Mouse (Mus musculus): ENCODE data around the gene Cuedc2. TPM values are rescaled to one million over a fixed set of nuclear protein-coding genes. Genes with fewer than 3 reads are reported as not detected.

Gene Cuedc2
- total RNA-seq, 2 experiments from 2014 or later: 56.1 to 56.5 TPM

DNA sequence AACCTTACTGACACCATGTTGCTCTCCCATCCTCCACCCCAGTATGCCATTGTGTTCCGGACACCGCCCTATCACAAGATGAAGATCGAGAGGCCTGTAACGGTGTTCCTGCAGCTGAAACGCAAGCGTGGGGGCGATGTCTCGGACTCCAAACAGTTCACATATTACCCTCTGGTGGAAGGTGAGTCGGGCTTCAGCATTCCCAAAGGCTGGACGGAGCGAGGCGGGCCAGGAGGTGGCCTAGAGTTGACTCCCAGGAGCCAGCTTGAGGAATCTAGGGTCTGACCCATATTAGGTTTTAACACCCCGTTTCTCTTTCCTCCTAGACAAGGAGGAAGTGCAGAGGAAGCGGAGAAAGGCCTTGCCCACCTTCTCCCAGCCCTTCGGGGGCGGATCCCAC, 30.2 kb downstream of the Cuedc2 start:
- DNase-seq: peak; percentile 8

DNA sequence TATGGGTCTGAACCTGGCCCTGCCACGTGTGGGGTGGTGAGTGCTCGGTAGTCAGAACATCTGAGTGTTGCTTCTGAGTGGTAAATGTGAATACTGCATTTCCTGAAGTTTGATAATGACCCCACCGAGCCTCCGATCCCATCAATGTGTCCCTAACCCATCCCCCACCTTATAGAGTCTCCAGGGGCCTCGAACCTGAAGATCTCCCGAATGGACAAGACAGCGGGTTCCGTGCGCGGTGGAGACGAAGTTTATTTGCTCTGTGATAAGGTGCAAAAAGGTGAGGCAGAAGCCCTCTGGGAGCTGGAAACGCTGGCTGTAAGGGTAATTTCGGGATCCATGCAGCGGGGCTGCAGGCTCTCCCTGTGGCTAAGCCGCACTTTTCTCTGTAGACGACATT, 30.7 kb downstream of the Cuedc2 start:
- peak; percentile 4 for DNase-seq

DNA sequence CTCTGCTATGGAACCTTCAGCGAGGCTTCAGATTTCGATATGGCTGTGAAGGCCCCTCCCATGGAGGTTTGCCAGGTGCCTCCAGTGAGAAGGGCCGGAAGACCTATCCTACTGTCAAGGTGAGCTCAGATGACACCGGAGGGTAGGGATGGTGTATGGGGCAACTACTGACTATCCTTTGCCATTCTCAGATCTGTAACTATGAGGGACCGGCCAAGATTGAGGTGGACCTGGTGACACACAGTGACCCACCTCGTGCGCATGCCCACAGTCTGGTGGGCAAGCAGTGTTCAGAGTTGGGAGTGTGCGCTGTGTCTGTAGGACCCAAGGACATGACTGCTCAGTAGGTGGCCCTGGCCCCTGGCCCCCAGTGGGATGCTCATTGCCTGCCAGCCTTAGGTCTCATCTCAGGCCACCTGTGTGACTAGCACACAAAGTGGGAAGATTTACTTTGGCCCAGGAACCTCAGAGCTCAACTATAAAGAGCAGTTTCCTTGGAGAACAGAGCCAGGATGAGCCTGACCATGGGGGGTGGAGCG, 31.7 kb downstream of the Cuedc2 start:
- peak; percentile 4 for DNase-seq

DNA sequence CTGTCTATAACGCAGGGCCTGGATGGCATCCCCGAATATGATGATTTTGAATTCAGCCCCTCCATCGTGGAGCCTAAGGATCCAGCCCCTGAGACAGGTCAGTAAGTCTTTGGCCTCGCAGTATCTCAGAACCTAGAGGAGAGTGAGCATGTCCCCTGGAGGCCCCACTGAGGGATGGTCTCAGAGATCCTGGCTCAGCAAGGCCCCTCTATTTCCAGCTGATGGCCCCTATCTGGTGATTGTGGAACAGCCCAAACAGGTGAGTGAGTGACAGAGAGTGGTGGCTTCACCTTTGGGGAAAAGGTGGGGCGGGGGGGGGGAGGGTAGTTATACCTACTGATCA, 32.3 kb downstream of the Cuedc2 start:
- peak; percentile 5 for DNase-seq

DNA sequence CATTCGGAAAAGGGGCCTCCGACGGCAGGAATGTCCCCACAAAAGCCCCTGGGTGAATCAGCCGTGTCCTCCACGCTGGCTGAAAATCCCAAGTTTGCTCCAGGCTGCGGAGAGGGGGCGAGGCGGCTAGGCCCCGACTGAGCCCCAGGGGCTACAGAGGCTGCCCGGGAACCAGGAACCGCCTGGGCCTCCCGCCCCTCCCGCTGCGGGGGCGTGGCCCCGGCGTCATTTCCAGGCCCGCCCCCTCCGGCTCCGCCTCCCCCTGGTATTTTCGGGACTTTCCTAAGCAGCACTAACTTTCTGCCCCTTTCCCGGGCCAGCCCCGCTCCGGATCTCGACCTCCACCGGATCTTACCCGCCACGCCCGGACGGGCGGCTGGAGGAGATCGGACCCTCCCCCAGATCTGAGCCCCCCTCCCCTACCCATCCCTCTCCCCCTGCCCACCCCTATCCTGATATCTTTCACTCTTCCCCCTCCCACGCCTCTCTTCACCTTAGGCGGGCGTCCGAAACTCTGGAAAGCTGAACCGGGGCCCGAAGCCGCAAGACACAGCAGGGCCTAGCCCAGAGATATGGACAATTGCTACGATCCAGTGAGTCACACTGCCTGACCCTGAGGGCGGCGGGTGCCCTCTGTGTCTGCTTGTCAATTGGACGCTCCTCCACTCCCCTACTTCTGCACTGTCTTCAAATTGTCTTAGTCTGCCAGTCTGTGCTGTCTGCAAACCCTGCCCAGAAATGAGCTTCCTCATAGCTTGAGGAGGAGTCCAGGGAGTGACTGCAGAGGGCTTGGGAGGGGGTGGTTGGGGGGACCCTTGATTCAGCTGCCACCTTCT, 32.9 kb downstream of the Cuedc2 start:
- peak; percentile 91 for DNase-seq

DNA sequence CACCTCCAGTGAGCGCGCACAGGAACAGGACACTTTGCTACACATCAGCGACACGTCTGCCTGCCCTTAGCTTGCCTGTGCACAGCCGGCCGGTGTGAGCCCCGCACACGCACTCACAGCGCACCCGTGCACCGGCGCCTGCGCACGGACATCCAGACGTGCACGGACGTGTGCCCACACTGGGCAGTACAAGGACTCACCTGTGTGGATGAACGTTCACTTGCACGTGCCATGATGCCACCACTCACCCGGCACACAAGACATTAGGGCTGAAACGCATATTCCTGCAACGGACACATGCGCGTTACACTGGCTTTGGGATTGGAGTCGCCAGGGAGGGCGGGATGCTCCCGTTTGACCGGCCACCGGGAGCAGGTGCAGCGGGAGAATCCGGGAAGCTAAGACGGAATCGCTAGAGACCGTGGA, 33.6 kb downstream of the Cuedc2 start:
- no peak for DNase-seq

DNA sequence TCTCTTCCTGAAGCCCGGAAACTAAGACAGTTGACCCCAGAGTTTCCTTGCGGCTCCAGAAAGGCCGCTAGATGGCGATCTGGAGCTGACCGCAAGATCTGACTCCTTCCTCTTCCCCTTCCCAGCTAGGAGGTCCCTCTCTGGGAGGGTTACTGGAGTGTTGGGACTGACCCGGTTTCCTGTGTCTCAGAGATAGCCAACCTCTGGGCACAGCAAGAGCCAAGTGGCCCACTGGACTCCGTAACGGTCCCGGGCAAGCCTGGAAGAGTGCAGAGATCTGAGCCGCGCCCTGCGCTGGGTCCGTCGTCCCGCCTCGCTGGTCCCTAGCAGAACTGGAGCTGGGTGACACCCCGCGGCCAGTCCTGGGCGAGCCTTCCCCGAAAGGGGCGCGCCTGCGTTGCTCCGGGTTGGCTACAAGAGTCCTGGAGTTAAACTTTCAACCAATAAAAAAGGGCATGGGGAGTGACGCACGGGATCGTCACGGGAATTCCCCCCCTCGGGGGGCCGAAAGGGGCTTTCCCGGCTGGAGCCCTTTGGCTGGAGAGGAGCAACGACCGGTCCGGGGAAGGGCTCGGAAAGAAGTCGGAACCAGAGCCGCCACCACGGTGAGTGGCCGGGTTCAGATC, 34.2 kb downstream of the Cuedc2 start, which contains the start of gene Nfkb2:
Nfkb2 (plus strand) TSS at position 105 of the 626 bp plus-strand sequence.
- peak; percentile 96 for DNase-seq

DNA sequence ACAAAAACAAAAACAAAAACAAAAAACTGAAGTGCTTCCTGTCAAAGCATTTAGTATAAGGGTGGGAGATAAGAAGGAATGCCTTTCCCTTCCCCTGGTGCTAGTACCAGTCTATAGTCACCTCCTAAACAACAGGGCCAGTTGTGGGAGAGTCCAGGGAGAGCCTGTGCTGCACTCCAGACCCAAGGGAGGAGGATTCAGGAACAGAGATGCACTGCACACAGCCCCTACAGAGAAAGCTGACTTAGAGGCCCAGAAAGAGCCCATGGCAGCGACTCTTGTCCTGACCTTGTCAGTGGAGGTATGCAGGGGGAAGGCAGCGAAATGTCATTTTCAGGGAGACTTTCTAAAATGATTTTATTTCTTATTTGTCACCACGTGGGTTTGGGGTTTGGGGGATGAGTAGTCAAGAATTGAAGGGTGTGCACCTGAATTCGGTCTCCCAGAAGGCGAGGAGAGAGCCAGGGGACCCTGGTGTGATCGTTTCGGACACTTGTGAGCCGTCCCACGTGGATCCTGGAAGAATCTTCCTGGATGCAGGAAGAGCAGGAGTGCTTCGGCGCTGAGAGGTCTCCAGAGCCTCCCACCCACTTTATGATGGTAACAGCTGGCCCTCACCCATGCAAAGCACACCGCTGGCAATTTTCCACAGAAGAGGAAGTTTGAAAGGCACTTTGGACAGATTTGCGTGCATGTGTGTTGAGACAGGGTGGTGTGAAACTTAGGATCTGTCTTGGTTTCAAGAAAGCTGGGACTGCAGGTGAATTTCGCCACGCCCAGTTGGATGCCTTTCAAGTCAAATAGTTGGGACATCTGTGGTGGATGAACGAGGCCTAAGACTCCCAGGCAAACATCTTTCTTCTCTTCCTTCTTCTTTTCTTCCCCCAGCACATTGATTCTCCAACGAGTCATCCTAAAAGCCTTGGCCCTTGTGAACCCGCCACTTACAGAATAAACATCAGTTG, 35.0 kb downstream of the Cuedc2 start:
- peak; percentile 6 for DNase-seq

DNA sequence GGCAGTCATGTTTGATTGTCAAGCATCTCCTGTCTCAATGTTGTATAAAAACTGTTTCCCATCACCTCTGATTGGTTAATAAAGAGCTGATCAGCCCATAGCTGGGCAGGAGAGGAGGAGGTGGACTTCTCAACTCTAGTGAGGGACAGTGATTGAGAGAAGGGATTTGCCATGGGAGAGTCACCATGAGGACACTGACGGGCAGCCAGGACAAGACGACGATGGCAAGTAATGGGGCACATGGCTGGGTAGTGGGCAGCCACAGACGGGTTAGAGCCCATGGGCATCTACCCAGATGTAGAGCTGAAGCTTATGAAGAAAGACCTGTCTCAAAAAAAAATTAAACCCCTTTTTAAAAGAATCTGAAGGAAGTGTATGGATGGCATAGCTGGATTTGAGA, 36.0 kb downstream of the Cuedc2 start:
- no peak for DNase-seq

DNA sequence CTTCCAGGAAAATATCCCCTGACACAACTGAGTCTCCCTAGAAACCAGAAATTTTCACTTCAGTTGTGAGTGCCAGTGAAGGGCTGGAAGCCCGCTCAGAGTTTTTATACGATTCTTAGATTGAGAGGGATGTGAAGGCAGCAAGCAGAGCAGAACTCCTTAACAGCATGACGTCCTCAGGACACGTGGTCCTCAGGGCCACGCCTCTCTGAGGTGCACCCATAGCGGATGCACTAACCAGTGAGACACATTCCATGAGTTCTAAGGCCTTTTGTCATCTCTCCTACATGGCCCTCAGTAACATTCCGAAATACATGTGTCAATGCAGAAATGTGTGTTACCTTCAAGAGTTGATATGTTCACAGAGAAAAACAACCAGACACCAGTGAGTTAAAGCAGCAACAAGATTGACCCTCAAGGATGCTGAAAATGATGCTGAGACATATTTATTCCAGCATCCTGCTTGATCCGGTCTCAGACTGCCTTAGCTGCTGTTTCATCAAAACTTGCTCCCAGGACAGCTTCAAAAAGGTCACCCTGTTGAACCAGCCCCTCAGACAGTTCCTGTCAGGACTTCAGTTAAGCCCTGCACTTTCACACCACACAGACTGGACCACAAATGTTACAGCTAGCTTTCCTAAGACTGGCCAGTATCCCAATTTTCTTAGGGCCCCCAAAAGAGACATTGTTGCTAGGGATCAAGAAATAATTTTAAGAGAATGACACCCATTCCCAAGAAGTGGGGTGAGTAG, 38.0 kb downstream of the Cuedc2 start:
- no peak for DNase-seq

DNA sequence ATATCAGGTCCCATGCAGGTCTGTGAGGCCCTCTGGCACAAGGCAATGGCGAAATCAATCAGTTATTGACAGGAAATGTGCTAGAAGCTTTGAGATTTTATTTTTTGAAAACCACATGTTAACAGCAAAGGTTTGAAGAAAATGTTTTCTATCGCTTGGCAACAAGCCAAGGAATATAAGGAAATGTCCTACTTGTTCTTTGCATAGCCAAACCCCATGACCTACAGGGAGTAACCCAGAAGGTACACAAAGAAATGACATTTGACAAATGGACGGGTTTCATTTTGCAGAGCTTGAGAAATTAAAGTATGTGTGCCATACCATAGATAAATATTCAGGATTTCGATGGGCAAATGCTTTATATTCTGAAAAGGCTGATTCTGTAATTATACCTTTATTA, 41.6 kb downstream of the Cuedc2 start:
- no peak for DNase-seq

DNA sequence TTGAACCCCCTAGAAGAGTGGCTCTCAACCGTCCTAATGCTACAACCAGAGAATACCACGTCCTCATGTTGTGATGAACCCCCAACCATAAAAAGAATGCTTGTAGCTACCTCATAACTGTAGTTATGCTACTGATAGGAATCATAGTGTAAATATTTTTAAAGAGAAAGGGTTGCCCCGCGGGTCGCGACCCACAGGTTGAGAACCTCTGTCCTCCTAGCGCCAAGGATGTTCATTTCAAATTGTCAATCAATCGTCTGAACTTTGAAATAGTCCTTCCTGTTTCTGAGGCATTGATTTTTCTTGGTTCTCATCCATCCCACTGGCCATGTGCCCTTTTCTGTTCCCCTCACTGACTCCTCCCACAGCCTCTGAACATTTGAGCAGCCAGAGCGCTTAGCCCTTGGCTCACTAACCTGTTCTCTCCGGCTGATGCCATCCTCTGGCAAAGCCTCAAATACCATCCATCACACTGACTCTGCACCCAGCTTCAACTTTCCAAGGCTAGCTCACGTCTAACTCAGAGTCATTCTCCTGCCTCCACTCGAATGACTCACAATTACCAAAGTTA, 47.9 kb downstream of the Cuedc2 start:
- no peak for DNase-seq

DNA sequence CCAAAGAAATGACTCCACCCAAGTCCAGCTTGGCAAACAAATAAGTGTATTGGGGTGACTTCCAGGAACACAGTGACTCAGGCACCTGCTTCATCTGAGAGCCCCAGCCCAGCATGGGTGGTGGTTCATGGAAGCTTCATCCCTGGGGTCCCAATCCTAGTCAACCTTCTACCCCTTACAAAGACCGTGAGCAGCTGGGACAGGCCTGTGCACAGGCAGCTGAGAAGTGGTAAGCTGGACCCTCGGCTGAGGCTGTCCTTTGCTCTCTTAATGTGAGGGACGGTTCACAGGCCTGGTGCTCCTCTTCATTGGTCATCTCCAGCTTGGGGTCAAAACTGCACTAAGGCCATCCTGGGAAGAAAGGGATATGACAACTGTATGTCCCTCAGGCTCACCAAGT, 50.9 kb downstream of the Cuedc2 start:
- DNase-seq: no peak

DNA sequence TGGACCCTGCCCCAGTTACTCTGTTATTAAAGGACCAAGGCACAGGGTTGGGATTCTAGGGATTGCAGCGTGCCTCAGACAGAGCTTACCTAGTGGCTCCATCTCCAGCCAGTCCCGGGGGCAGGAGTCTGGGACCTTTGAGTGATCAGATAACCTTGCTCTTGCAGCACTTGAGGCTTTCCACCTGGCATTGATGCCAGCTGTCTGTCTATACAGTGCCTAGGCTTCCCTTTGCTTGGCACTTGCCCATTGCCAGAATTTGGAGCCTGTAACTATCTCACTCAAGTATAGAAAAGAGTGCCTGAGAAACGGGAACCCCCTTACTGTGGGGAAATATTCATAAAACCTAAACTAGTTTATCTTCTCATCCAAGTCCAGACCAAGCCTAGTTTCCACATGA, 51.6 kb downstream of the Cuedc2 start:
- no peak for DNase-seq

DNA sequence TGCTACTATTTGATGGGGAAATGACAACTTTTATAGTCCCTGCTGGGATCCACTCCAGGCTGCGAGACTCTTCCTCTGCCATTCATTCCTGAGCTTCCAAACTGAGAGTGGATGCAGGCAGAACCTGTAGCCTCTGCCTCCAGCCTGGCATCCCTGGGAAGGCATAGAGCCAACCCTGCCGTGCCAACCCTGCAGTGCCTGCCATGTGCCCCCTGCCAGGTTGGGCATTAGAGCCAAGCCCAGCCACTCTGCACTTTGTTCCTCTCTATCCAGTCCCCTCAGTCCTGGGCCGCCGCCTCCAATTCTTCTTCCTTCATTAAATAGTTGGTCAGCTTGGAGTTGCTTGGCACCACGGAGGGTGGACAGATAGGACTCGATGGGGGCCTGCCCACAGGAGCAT, 52.5 kb downstream of the Cuedc2 start:
- no peak for DNase-seq

DNA sequence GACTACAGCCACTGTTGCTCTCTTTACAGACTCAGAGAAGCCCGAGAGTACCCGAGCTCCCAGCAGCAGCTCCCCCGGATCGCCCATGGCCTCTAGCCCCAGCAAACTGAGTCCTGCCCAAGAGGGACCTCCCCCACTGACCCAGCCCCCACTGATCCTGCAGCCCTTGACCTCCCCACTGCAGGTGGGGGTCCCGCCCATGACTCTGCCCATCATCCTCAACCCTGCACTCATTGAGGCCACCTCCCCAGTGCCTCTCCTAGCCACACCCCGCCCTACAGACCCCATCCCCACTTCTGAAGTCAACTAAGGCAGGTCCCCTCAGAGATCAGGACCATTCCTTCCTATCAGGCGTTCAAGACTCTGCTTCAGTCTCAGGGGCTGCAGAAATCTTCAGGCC, 52.9 kb downstream of the Cuedc2 start:
- DNase-seq: no peak

DNA sequence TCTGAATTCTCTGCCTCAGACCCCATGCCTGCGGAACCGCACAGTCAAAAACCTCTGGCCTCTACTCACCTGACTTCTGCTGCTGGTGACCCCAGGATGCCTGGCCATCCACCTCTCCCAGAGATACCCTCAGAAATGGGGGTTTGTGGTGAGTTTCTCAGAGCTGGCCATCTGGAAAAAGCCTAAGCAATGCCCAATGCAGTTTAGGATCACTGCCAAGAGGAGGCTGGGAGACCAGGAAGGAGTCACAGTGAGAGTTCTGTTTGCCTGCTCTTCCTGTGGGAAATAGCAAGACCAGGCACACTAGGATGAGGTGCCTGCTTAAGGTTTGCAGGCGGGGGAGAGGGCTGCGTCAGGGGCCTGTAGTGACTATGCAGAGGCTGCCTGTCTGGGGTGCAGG, 53.8 kb downstream of the Cuedc2 start:
- no peak for DNase-seq

DNA sequence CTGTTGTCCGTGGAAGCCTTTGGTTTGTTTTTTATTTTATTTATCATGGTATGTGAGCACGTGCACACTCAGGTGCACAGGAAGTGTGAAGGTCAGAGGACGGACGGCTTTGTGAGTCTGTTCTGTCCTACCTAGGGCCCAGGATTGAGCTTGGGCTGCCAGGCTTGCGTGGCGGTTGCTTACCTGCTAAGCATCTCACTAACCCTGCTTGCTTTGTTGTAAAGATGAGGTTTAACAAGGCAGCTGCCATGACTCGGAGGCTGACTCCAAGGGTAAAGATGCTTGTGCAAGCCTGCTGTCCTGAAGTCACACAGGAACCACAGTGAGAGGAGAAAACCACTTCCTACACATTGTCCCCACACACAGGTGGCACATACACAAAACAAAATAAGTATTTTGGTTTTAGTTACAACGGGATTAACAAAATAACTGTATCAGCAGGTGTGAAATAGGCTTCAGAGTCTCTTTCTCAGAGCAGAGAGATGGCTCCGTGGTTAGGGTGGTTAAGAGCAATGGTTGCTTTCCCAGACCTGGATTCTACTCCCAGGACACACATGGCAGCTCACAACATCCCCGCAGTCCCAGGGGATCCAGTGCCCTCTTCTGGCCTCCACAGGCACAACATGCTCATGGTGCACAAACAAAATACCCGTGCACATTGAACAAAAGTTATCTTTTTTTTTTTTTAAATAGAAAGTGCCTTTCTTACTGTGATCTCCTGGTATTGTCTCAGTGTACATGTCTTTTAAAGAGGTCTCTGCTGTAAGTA, 56.2 kb downstream of the Cuedc2 start:
- DNase-seq: no peak
